Mouse (Mus musculus): ENCODE measurements around the gene Drd4. TPM values are rescaled to one million over a fixed set of nuclear protein-coding genes. Genes with fewer than 3 reads are reported as not detected.
A peak's percentile ranks its signal among the peaks of the same experiment; 100 is the strongest.

Drd4 gene
- polyA plus RNA-seq, 1 experiment from 2014 or later, result 0.45 TPM

GRCm38 (mm10) chr7:141265739-141266561 is 25.9 kb upstream of the Drd4 start, which contains the start of gene Irf7:
TSS of gene Irf7 (minus strand) at chr7:141266481.
- DNase-seq (ENCODE audit: low spot score) (peak; percentile 28), ATAC-seq (ENCODE audit: insufficient number of reproducible peaks, low FRiP score, low TSS enrichment, low read depth) (no peak; the same call in 1 of the 2 replicates)
- peaks cover 11% of the 10 kb centered on the region for H3K4me1 ChIP-seq (ENCODE audit: control insufficient read depth, insufficient read depth, low read length)
- peak within 1 kb of the TSS; percentile 66 for H3K4me2 ChIP-seq (ENCODE audit: low read depth, severe bottlenecking)
- peak within 1 kb of the TSS; percentile 39 for H3K4me3 ChIP-seq (ENCODE audit: low read depth, low read length)
- peaks cover 23% of the 10 kb centered on the region for H3K36me3 ChIP-seq (ENCODE audit: control insufficient read depth, insufficient read depth, low read length)
- no peaks in the 10 kb centered on the region for H3K27me3 ChIP-seq (ENCODE audit: control insufficient read depth, insufficient read depth, low read length)
- no peak within 1 kb of the TSS for H3K27ac ChIP-seq (replicated peaks; ENCODE audit: low read depth, low read length)
- 10% methylated on average over 25 of the region's 25 CpGs for WGBS
- peak within 1 kb of the TSS; percentile 37 for H3K9ac ChIP-seq (ENCODE audit: low read length)
- no peaks in the 10 kb centered on the region for H3K9me3 ChIP-seq (ENCODE audit: control insufficient read depth, low read length)

GRCm38 (mm10) chr7:141268466-141269272 is 23.1 kb upstream of the Drd4 start:
- Histone ChIP-seq H3K27me3 (ENCODE audit: control insufficient read depth, insufficient read depth, low read length) (no peaks in the 10 kb centered on the region), H3K4me1 (ENCODE audit: control insufficient read depth, insufficient read depth, low read length) (peaks cover 11% of the 10 kb centered on the region), H3K4me3 (ENCODE audit: low read depth, low read length) (no peak overlapping the region), H3K9me3 (ENCODE audit: control insufficient read depth, low read length) (no peaks in the 10 kb centered on the region), H3K27ac (replicated peaks; ENCODE audit: low read depth, low read length) (no peak overlapping the region), H3K4me2 (ENCODE audit: low read depth, severe bottlenecking) (no peak overlapping the region), H3K36me3 (ENCODE audit: control insufficient read depth, insufficient read depth, low read length) (peaks cover 3% of the 10 kb centered on the region; the same call in 1 of the 2 replicates), H3K9ac (ENCODE audit: low read length) (no peak overlapping the region)
- DNase-seq (ENCODE audit: low spot score) (no peak), ATAC-seq (ENCODE audit: insufficient number of reproducible peaks, low FRiP score, low TSS enrichment, low read depth) (no peak)
- WGBS, result 73% methylated on average over 24 of the region's 24 CpGs

GRCm38 (mm10) chr7:141269273-141269545 is 22.6 kb upstream of the Drd4 start:
- DNase-seq (ENCODE audit: low spot score) (no peak), ATAC-seq (ENCODE audit: insufficient number of reproducible peaks, low FRiP score, low TSS enrichment, low read depth) (no peak)
- Histone ChIP-seq H3K9me3 (ENCODE audit: control insufficient read depth, low read length) (no peaks in the 10 kb centered on the region), H3K27ac (replicated peaks; ENCODE audit: low read depth, low read length) (no peak overlapping the region), H3K4me3 (ENCODE audit: low read depth, low read length) (no peak overlapping the region), H3K4me1 (ENCODE audit: control insufficient read depth, insufficient read depth, low read length) (peaks cover 11% of the 10 kb centered on the region), H3K4me2 (ENCODE audit: low read depth, severe bottlenecking) (no peak overlapping the region), H3K36me3 (ENCODE audit: control insufficient read depth, insufficient read depth, low read length) (no peaks in the 10 kb centered on the region), H3K9ac (ENCODE audit: low read length) (no peak overlapping the region), H3K27me3 (ENCODE audit: control insufficient read depth, insufficient read depth, low read length) (no peaks in the 10 kb centered on the region)
- 85% methylated on average over 14 of the region's 14 CpGs for WGBS

GRCm38 (mm10) chr7:141270631-141271030 is 21.2 kb upstream of the Drd4 start:
- H3K9me3 ChIP-seq (ENCODE audit: control insufficient read depth, low read length), result no peaks in the 10 kb centered on the region
- peaks cover 7% of the 10 kb centered on the region for H3K4me1 ChIP-seq (ENCODE audit: control insufficient read depth, insufficient read depth, low read length)
- no peaks in the 10 kb centered on the region for H3K27me3 ChIP-seq (ENCODE audit: control insufficient read depth, insufficient read depth, low read length)
- H3K36me3 ChIP-seq (ENCODE audit: control insufficient read depth, insufficient read depth, low read length), result no peaks in the 10 kb centered on the region
- no peak overlapping the region for H3K9ac ChIP-seq (ENCODE audit: low read length)
- H3K4me2 ChIP-seq (ENCODE audit: low read depth, severe bottlenecking), result no peak overlapping the region
- no peak for ATAC-seq (ENCODE audit: insufficient number of reproducible peaks, low FRiP score, low TSS enrichment, low read depth)
- 88% methylated on average over 3 of the region's 3 CpGs for WGBS
- DNase-seq (ENCODE audit: low spot score), result no peak
- no peak overlapping the region for H3K27ac ChIP-seq (replicated peaks; ENCODE audit: low read depth, low read length)
- no peak overlapping the region for H3K4me3 ChIP-seq (ENCODE audit: low read depth, low read length)

- Histone ChIP-seq H3K27me3 (ENCODE audit: control insufficient read depth, insufficient read depth, low read length) (no peaks in the 10 kb centered on the region), H3K4me2 (ENCODE audit: low read depth, severe bottlenecking) (no peak overlapping the region), H3K4me3 (ENCODE audit: low read depth, low read length) (no peak overlapping the region), H3K4me1 (ENCODE audit: control insufficient read depth, insufficient read depth, low read length) (0 out of 2 replicates have a peak, but pooled peaks cover 2% of the 10 kb centered on the region), H3K27ac (replicated peaks; ENCODE audit: low read depth, low read length) (no peak overlapping the region), H3K36me3 (ENCODE audit: control insufficient read depth, insufficient read depth, low read length) (no peaks in the 10 kb centered on the region), H3K9ac (ENCODE audit: low read length) (no peak overlapping the region), H3K9me3 (ENCODE audit: control insufficient read depth, low read length) (no peaks in the 10 kb centered on the region)
- DNase-seq (ENCODE audit: low spot score), result no peak
- no peak for ATAC-seq (ENCODE audit: insufficient number of reproducible peaks, low FRiP score, low TSS enrichment, low read depth)
- 85% methylated on average over 9 of the region's 9 CpGs for WGBS
Measured at GRCm38 (mm10) chr7:141275356-141275755, 16.4 kb upstream of the Drd4 start.

GRCm38 (mm10) chr7:141276546-141276945 is 15.3 kb upstream of the Drd4 start, which contains the start of gene Cdhr5:
TSS of gene Cdhr5 (minus strand) at chr7:141276786.
- 22% methylated on average over 11 of the region's 11 CpGs for WGBS
- Histone ChIP-seq H3K4me2 (ENCODE audit: low read depth, severe bottlenecking) (no peak within 1 kb of the TSS), H3K36me3 (ENCODE audit: control insufficient read depth, insufficient read depth, low read length) (no peaks in the 10 kb centered on the region), H3K4me1 (ENCODE audit: control insufficient read depth, insufficient read depth, low read length) (0 out of 2 replicates have a peak, but pooled peaks cover 2% of the 10 kb centered on the region), H3K9me3 (ENCODE audit: control insufficient read depth, low read length) (no peaks in the 10 kb centered on the region), H3K27ac (replicated peaks; ENCODE audit: low read depth, low read length) (no peak within 1 kb of the TSS), H3K27me3 (ENCODE audit: control insufficient read depth, insufficient read depth, low read length) (no peaks in the 10 kb centered on the region), H3K9ac (ENCODE audit: low read length) (no peak within 1 kb of the TSS), H3K4me3 (ENCODE audit: low read depth, low read length) (no peak within 1 kb of the TSS)
- no peak for ATAC-seq (ENCODE audit: insufficient number of reproducible peaks, low FRiP score, low TSS enrichment, low read depth)
- no peak for DNase-seq (ENCODE audit: low spot score)

GRCm38 (mm10) chr7:141277701-141278678 is 13.8 kb upstream of the Drd4 start:
- H3K9me3 ChIP-seq (ENCODE audit: control insufficient read depth, low read length), result no peaks in the 10 kb centered on the region
- H3K9ac ChIP-seq (ENCODE audit: low read length), result no peak overlapping the region
- DNase-seq (ENCODE audit: low spot score) (no peak), ATAC-seq (ENCODE audit: insufficient number of reproducible peaks, low FRiP score, low TSS enrichment, low read depth) (no peak)
- H3K4me2 ChIP-seq (ENCODE audit: low read depth, severe bottlenecking), result peak overlapping the region; percentile 82
- no peak overlapping the region for H3K27ac ChIP-seq (replicated peaks; ENCODE audit: low read depth, low read length)
- 77% methylated on average over 11 of the region's 11 CpGs for WGBS
- H3K4me3 ChIP-seq (ENCODE audit: low read depth, low read length), result peak overlapping the region; percentile 39; the same call in 1 of the 2 replicates
- H3K36me3 ChIP-seq (ENCODE audit: control insufficient read depth, insufficient read depth, low read length), result no peaks in the 10 kb centered on the region
- 0 out of 2 replicates have a peak, but pooled peaks cover 2% of the 10 kb centered on the region for H3K4me1 ChIP-seq (ENCODE audit: control insufficient read depth, insufficient read depth, low read length)
- no peaks in the 10 kb centered on the region for H3K27me3 ChIP-seq (ENCODE audit: control insufficient read depth, insufficient read depth, low read length)

All from limb, embryonic 11.5 days (tissue).